Mouse (Mus musculus) bone marrow, adult 2 months (tissue): ENCODE measurements at regions not wholly inside any gene's neighbourhood (a gene's known extent, or its start where the extent isn't known, plus 50 kb on each side); places are given as distances from the start of the nearest gene placed in this dataset.

Experiments used
- CTCF ChIP-seq: fragments of 200-500 bp; IDR thresholded peaks from 2 replicates; pipeline ENCODE4 v1.5.1; 2011; ENCODE audit warnings: low read length, control low read depth; ENCODE audit not compliant: control insufficient read depth, insufficient read depth
- POLR2A ChIP-seq: fragments of 200-500 bp; IDR thresholded peaks from 2 replicates; pipeline ENCODE4 v1.6.1; 2011; ENCODE audit warnings: low read depth, mild to moderate bottlenecking, control low read depth, low read length, borderline replicate concordance; ENCODE audit not compliant: control insufficient read depth

DNA sequence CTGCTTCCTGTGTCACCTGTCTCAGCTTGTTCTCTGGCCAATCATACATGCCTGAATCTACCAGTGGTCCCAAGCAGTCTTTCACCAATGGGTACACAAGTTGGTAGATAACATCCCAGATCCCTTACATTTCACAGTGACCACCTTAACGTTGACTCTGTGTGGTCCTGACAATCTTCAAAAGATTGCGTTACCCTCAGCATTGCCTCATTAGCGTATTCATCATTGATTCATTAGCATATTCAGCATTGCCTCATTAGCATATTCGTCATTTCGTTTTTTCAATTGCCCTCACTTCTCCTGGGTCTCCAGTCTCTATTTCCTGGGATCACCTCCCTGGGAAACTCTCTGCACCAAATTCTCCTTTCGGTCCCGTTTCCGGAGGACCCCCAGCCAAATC is 55.5 kb upstream of the Habp2 start:
- TF ChIP-seq POLR2A (no peak), CTCF (no peak)
